Mouse (Mus musculus) fat pad, adult 2 months (tissue): ENCODE measurements around the gene Stpg4.
A peak's percentile ranks its signal among the peaks of the same experiment; 100 is the strongest.

Source experiments
- DNase-seq: peaks from one replicate; pipeline ENCODE4 v3.0.0-alpha.2; 2011; ENCODE audit warnings: low read depth, low spot score; ENCODE audit errors: extremely low read depth

The Stpg4 gene

GRCm38 (mm10) chr17:87379821-87380220, 47.7 kb downstream of the Stpg4 start:
- no peak for DNase-seq

- no peak for DNase-seq
Observed at GRCm38 (mm10) chr17:87379160-87379624, 48.3 kb downstream of the Stpg4 start.

GRCm38 (mm10) chr17:87378354-87379159, 49.0 kb downstream of the Stpg4 start:
- no peak for DNase-seq

- DNase-seq = peak; percentile 82
Observed at GRCm38 (mm10) chr17:87377536-87377935, 50.0 kb downstream of the Stpg4 start.

GRCm38 (mm10) chr17:87376831-87377471, 50.6 kb downstream of the Stpg4 start:
- no peak for DNase-seq

GRCm38 (mm10) chr17:87375941-87376511, 51.5 kb downstream of the Stpg4 start:
- no peak for DNase-seq

GRCm38 (mm10) chr17:87373327-87373726, 54.2 kb downstream of the Stpg4 start:
- DNase-seq = no peak

- no peak for DNase-seq
Observed at GRCm38 (mm10) chr17:87372189-87372588, 55.4 kb downstream of the Stpg4 start.

- DNase-seq = no peak
Observed at GRCm38 (mm10) chr17:87369270-87369759, 58.2 kb downstream of the Stpg4 start.

GRCm38 (mm10) chr17:87368481-87368880, 59.1 kb downstream of the Stpg4 start:
- no peak for DNase-seq

GRCm38 (mm10) chr17:87367640-87368039, 59.9 kb downstream of the Stpg4 start:
- DNase-seq = no peak

GRCm38 (mm10) chr17:87367228-87367627, 60.3 kb downstream of the Stpg4 start:
- DNase-seq = no peak

GRCm38 (mm10) chr17:87366520-87366919, 61.0 kb downstream of the Stpg4 start:
- no peak for DNase-seq

GRCm38 (mm10) chr17:87365268-87365667, 62.3 kb downstream of the Stpg4 start:
- DNase-seq = no peak

- DNase-seq = no peak
Observed at GRCm38 (mm10) chr17:87364108-87364507, 63.4 kb downstream of the Stpg4 start.

- no peak for DNase-seq
Observed at GRCm38 (mm10) chr17:87361132-87361531, 66.4 kb downstream of the Stpg4 start.

- no peak for DNase-seq
Observed at GRCm38 (mm10) chr17:87357506-87357905, 70.0 kb downstream of the Stpg4 start.

GRCm38 (mm10) chr17:87356261-87356660, 71.3 kb downstream of the Stpg4 start:
- no peak for DNase-seq

- DNase-seq = no peak
Observed at GRCm38 (mm10) chr17:87355456-87355855, 72.1 kb downstream of the Stpg4 start.

GRCm38 (mm10) chr17:87353745-87354320, 73.7 kb downstream of the Stpg4 start:
- DNase-seq = no peak

- DNase-seq = no peak
Observed at GRCm38 (mm10) chr17:87352898-87353225, 74.7 kb downstream of the Stpg4 start.
